Mouse (Mus musculus) splenic B cell, adult 2 months (primary cell): ENCODE data around the gene Bcl2l14.
A peak's percentile ranks its signal among the peaks of the same experiment; 100 is the strongest.

Experiments used
- DNase-seq: peaks from one replicate; pipeline ENCODE4 v3.0.0-alpha.2; 2011; ENCODE audit warnings: low read depth, low spot score
- H3K27me3 ChIP-seq: 2 replicates; pipeline ENCODE4 v1.6.1; 2012; ENCODE audit warnings: mild to moderate bottlenecking, low read length, moderate library complexity, mixed read lengths; ENCODE audit not compliant: control insufficient read depth, poor library complexity, insufficient read depth, severe bottlenecking
- H3K36me3 ChIP-seq: 2 replicates; pipeline ENCODE4 v1.6.1; 2012; ENCODE audit warnings: mild to moderate bottlenecking, low read length, moderate library complexity, mixed read lengths; ENCODE audit not compliant: control insufficient read depth, poor library complexity, insufficient read depth, severe bottlenecking

The Bcl2l14 gene

GRCm38 (mm10) chr6:134396018-134396417, at the start of gene Bcl2l14:
TSS of gene Bcl2l14 (plus strand) at chr6:134396318.
- H3K27me3 ChIP-seq = no peaks in the 10 kb centered on the region
- DNase-seq = no peak
- no peaks in the 10 kb centered on the region for H3K36me3 ChIP-seq

DNA sequence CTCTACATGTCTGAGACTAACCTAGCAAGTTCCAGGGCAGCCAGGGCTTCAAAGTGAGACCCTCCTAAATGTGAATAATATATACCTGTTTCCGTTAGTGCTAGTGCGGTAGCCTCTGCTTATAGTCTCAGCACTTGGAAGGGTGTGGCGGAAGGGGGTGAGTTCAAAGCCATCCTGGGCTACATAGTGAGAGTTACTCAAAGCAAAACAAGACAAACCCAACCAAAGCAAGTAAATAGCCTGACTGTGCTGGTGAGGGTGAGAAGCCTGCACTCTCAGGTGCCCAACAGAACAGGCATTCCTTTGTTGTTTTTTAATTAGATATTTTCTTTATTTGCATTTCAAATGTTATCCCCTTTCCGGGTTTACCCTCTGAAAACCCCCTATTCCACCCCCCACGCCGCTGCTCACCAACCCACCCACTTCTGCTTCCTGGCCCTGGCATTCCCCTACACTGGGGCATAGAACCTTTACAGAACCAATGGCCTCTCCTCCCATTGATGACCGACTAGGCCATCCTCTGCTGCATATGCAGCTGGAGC, 47.5 kb upstream of the Bcl2l14 start:
- DNase-seq = no peak
- H3K36me3 ChIP-seq = no peaks in the 10 kb centered on the region
- no peaks in the 10 kb centered on the region for H3K27me3 ChIP-seq

- Histone ChIP-seq H3K36me3 (no peaks in the 10 kb centered on the region), H3K27me3 (no peaks in the 10 kb centered on the region)
- no peak for DNase-seq
Observed at GRCm38 (mm10) chr6:134352881-134353280, 43.2 kb upstream of the Bcl2l14 start.

GRCm38 (mm10) chr6:134353751-134354150, 42.4 kb upstream of the Bcl2l14 start:
- DNase-seq = no peak

GRCm38 (mm10) chr6:134357570-134357969, 38.5 kb upstream of the Bcl2l14 start:
- no peaks in the 10 kb centered on the region for H3K27me3 ChIP-seq
- no peak for DNase-seq
- H3K36me3 ChIP-seq = no peaks in the 10 kb centered on the region

More at GRCm38 (mm10) chr6:134353751-134354150, 42.4 kb upstream of the Bcl2l14 start:
- Histone ChIP-seq H3K36me3 (no peaks in the 10 kb centered on the region), H3K27me3 (no peaks in the 10 kb centered on the region)

DNA sequence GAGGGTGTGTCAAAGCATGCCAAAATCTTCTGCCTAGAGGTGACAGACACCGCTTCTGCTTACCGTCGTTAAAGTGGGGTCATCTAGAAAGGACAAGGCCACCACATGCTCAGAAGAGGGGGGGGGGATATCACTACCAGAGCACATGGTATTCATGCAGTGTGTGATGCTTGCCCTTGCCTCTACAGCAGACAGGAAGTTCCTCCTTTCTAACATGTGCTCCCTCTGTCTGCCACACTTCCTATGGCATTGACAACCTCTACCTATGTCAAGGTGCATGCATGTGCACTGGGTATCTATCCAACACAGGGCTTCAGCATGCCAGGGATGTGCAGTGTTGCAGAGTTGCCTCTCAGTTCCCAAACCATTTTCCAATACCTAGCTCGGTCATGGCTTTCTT, 36.0 kb upstream of the Bcl2l14 start:
- DNase-seq = no peak
- no peaks in the 10 kb centered on the region for H3K27me3 ChIP-seq
- no peaks in the 10 kb centered on the region for H3K36me3 ChIP-seq

- no peak for DNase-seq
- no peaks in the 10 kb centered on the region for H3K27me3 ChIP-seq
- no peaks in the 10 kb centered on the region for H3K36me3 ChIP-seq
Observed at GRCm38 (mm10) chr6:134364644-134365043, 31.5 kb upstream of the Bcl2l14 start.

DNA sequence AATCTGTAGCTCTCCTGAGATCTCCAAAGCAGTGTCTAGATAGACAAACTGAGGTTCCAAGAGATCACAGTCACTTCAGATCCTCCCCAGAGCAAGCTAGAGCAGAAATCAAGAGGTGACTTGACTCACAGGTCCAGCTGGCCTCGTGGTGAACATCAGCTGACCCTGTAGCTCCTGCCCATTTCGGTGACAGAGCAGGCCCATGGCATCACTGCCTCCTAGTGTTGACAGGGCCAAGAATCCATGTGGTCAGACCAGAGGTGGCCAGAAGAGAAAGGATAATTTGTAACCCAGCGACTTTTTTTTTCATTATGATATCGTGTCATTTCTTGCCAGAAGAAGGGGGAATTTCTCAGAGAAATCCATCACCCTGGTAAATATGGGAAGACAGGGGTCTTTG, 30.2 kb upstream of the Bcl2l14 start:
- no peaks in the 10 kb centered on the region for H3K36me3 ChIP-seq
- H3K27me3 ChIP-seq = no peaks in the 10 kb centered on the region
- peak; percentile 18 for DNase-seq

DNA sequence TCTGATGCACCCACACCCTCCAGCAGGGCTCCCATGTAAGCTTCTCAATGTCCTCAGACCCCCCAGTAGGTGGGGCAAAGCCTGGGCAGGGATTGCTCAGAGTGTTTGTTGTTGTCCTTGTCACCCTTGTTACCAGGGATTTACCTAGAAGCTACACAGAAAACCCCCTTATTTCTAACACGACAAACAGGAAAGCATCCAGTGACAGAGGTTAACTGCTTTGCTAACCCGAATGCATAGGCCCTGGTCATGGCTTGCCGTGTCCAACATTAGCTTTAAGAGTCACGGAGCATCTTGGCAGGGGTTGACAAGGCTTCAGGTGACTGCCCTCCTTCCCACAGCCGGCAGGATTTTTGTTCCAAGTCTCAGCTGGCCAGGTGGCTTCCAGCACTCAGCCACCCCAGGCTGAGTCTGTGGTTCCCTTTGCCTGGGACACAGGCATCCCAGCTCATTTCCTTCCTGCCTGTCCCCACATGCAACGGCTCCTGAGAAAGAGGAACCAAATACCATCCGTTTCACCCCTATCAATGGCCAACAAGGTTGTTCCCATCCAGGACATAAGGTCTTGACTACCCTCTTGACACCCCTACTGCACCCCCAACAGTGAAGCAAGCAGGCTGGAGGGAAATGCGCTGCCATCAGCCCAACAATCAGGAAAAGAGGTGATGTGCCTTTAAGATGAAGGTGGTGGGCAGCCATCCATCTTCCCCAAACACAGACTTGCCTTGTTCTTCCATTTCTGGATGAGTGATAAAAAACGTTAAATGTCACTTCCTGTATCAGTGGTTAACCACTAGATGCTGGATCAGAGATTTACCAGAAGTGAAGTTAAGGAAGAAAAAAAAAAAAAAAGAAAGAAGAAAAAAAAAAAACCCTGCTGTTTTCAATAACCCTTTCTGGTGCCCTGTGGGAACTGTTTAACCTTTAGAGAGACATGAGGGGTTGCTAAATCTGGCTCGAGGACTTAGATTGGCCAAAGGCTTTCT, 29.5 kb upstream of the Bcl2l14 start:
- DNase-seq = peak; percentile 16
- Histone ChIP-seq H3K36me3 (no peaks in the 10 kb centered on the region), H3K27me3 (no peaks in the 10 kb centered on the region)

DNA sequence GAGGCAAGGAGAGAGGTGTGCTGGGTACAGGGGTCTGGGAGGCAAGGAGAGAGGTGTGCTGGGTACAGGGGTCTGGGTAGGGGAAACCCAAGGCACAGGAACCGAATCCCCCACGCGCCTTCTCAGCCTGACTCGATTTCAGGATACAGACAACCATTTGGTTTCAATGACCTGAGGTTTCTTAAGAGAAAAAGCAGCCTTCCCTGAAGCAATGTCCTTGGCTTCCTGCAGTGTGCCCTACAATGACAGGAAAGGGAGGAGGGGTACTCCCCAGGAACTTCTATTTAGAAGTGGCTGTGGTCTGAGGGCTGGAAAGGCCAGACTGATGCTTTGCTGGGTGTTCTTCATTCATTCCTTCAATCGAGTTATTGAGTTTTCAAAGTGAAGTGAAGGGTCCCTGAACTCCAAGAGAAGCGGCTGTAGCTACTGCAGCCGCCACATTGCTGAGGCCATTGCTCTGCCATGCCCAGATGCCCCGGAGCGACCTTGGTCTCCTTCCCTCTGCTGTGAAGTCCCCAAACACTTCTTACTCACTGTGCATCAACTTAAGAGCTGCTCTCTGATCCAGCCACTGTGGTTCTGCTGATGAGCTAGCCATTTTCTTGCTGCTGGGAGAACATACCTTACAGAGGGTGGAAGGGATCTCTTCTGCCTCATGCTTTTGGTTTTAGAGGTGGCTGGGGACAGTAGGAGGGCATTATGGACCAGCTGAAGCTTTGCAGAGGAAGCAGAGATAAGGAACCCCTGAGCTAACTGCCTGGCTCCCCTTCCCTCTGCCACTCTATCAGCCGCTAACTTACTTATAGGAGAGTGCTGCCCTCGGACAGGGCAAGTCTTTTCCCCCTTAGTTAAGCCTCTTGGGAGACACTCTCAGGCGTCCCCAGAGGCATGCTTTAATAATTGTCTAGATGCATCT, 28.5 kb upstream of the Bcl2l14 start:
- no peak for DNase-seq

GRCm38 (mm10) chr6:134372946-134373345, 23.2 kb upstream of the Bcl2l14 start:
- Histone ChIP-seq H3K36me3 (no peaks in the 10 kb centered on the region), H3K27me3 (no peaks in the 10 kb centered on the region)
- no peak for DNase-seq

More for the DNA sequence above, 28.5 kb upstream of the Bcl2l14 start:
- H3K36me3 ChIP-seq = no peaks in the 10 kb centered on the region
- H3K27me3 ChIP-seq = no peaks in the 10 kb centered on the region

- Histone ChIP-seq H3K36me3 (no peaks in the 10 kb centered on the region), H3K27me3 (no peaks in the 10 kb centered on the region)
- no peak for DNase-seq
Observed at GRCm38 (mm10) chr6:134377201-134377600, 18.9 kb upstream of the Bcl2l14 start.

DNA sequence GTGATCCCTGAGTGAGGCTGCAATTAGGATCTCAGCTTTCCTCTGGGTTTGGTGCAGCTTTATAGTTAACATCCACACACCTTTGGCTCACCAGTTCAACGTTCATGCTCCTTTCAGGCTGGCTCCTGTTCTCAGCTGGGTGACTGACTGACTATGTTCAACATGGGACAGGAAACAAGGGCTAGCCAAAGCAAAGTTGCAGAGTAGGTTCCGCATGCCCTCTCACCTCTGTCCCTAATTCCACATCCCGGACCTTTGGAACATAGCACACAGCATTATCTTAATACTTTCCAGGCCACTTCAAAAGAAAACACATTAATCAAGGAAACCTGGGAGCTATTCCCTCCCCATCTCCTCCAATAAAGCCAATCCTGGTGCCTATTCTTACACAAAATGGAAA, 18.3 kb upstream of the Bcl2l14 start:
- Histone ChIP-seq H3K27me3 (no peaks in the 10 kb centered on the region), H3K36me3 (no peaks in the 10 kb centered on the region)
- no peak for DNase-seq

GRCm38 (mm10) chr6:134381462-134381861, 14.7 kb upstream of the Bcl2l14 start:
- no peaks in the 10 kb centered on the region for H3K36me3 ChIP-seq
- no peaks in the 10 kb centered on the region for H3K27me3 ChIP-seq
- DNase-seq = no peak
